Mouse (Mus musculus): ENCODE results near the gene Cab39. TPM values are rescaled to one million over a fixed set of nuclear protein-coding genes. Genes with fewer than 3 reads are reported as not detected.

Cab39 gene
- total RNA-seq, 2 experiments from 2014 or later, result 169 to 186 TPM

- no peak for DNase-seq (ENCODE audit: low spot score)
These were observed 104.9 kb downstream of the Cab39 start for GRCm38 (mm10) chr1:85897901-85898760.

GRCm38 (mm10) chr1:85898761-85899387 is 105.6 kb downstream of the Cab39 start:
- no peak for DNase-seq (ENCODE audit: low spot score)

- DNase-seq (ENCODE audit: low spot score), result no peak
These were observed 106.1 kb downstream of the Cab39 start for GRCm38 (mm10) chr1:85899388-85899761.

- no peak for DNase-seq (ENCODE audit: low spot score)
These were observed 107.5 kb downstream of the Cab39 start for GRCm38 (mm10) chr1:85900521-85901333.

Small RNAs within 50 kb of the gene (microRNA-seq; reads per million reads assigned to microRNA genes)
- gene Gm25472, result not detected
- not detected for gene Mir8096

Other genes with a start within 250 kb of the Cab39 start
- gene G530012D18Rik, start 217.8 kb upstream of the Cab39 start, total RNA-seq (2021), result not detected
- gene Sp110, start 194.6 kb upstream of the Cab39 start, total RNA-seq (2021), result 1 to 10 TPM in 1 of 2 experiments, under 1 TPM in 1; 0.55 to 1.3 TPM
- 1 to 10 TPM in 1 of 2 experiments, under 1 TPM in 1; 0.73 to 1.4 TPM for gene Sp140, start 193.1 kb upstream of the Cab39 start, total RNA-seq (2021)
- gene Sp100, start 143.5 kb upstream of the Cab39 start, total RNA-seq (2021), result 1 to 10 TPM; 3.9 to 5.3 TPM
- under 1 TPM in 1 of 2 experiments, not detected in 1; 0.55 TPM for gene A630001G21Rik, start 14.8 kb upstream of the Cab39 start, total RNA-seq (2021)
- 10 to 100 TPM; 25.3 to 33.6 TPM for gene Itm2c, start 100.8 kb downstream of the Cab39 start, total RNA-seq (2021)
- gene 4933407L21Rik, start 135.0 kb downstream of the Cab39 start, total RNA-seq (2021), result under 1 TPM; 0.27 to 0.36 TPM
- gene Gpr55, start 167.6 kb downstream of the Cab39 start, total RNA-seq (2021), result not detected
- gene Spata3, start 223.4 kb downstream of the Cab39 start, total RNA-seq (2021), result not detected